Mouse (Mus musculus): Measurements from ENCODE around the gene Ttc8. TPM values are rescaled to one million over a fixed set of nuclear protein-coding genes. Genes with fewer than 3 reads are reported as not detected.

Ttc8 gene
- polyA plus RNA-seq (2015; fragmentation: Nextera tagmentation; extraction: Ambion mirVana) = 13.1 and 14.6 TPM in 2 replicates

DNA sequence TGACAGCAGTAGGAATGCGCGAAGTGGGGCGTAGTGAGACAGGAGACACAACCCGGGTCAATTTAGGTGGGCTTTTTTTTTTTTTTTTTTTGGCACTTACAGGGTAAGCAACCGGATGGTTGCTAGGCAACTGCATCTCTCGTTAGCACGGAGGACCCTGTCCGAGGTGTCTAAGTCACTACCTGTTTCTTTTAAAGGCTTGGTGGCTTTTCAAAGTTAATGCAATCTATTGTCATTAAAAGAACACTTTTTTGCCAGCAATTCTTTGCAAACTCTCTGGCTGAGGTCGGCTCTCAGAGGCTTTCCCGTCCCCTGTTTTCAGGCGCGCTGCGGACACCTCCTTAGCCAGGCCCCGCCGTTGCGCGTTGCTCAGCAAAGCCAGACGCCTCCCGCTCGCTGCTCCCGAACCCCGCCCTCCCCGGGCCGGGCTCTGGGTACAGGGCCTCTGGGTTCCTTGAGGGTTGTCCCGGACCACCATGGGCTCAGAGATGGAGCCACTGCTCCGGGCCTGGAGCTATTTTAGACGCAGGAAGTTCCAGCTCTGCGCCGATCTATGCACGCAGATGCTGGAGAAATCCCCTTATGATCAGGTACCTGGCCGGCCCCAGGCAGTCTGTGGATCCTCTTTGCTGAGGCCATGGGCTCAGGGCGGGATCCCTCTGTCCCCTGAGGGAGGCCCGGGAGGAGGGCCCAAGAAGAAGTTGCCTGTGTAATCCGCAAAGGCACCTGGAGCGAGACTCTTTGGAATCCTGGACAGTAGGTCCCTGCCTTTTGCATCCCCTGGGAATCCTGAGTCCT is at the start of gene Ttc8:
Gene Ttc8, plus strand, starts transcription at position 381 of the 798 bp plus-strand sequence.
- H3K27me3 ChIP-seq (replicated peaks; ENCODE audit: control insufficient read depth, insufficient read depth, low read length) = no peaks in the 10 kb centered on the region
- no peaks in the 10 kb centered on the region for H3K9me3 ChIP-seq (ENCODE audit: control insufficient read depth, low read length)
- H3K36me3 ChIP-seq (ENCODE audit: control insufficient read depth, insufficient read depth, low read length) = no peaks in the 10 kb centered on the region
- H3K4me2 ChIP-seq (ENCODE audit: low read depth, low read length) = peak within 1 kb of the TSS; percentile 84
- peak within 1 kb of the TSS; percentile 79 for H3K4me3 ChIP-seq (ENCODE audit: low read length)
- WGBS = under 1% methylated on average over 35 of the region's 35 CpGs
- H3K27ac ChIP-seq (ENCODE audit: low read length) = peak within 1 kb of the TSS; percentile 45
- H3K9ac ChIP-seq (ENCODE audit: low read depth, low read length) = peak within 1 kb of the TSS; percentile 81
- no peaks in the 10 kb centered on the region for H3K4me1 ChIP-seq (ENCODE audit: control insufficient read depth, insufficient read depth, low read length)
- peak; percentile 100 for ATAC-seq

DNA sequence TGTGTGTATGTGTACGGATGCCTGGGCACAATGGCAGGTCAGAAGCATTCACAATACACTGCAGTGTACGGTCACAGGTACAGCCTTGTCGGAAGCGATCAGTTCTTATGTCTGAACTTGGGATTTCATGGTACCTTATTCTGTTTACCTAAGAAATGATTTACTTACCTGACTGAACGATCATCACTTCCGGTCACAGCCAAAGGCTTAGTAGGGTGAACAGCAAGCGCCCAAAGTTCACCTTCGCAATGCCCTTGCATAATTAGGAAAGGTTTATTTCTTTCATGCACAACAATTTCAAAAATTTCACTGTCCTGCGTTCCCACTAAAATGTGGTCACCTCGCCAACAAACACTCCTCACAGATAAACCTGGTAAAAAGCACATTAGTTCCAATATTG is 47.5 kb upstream of the Ttc8 start:
- no peaks in the 10 kb centered on the region for H3K36me3 ChIP-seq (ENCODE audit: control insufficient read depth, insufficient read depth, low read length)
- no peak overlapping the region for H3K4me3 ChIP-seq (ENCODE audit: low read length)
- no peak overlapping the region for H3K27ac ChIP-seq (ENCODE audit: low read length)
- H3K4me2 ChIP-seq (ENCODE audit: low read depth, low read length) = no peak overlapping the region
- H3K9ac ChIP-seq (ENCODE audit: low read depth, low read length) = no peak overlapping the region
- no peaks in the 10 kb centered on the region for H3K9me3 ChIP-seq (ENCODE audit: control insufficient read depth, low read length)
- WGBS = 86% methylated on average over 10 of the region's 10 CpGs
- H3K27me3 ChIP-seq (replicated peaks; ENCODE audit: control insufficient read depth, insufficient read depth, low read length) = no peaks in the 10 kb centered on the region
- no peak for ATAC-seq
- H3K4me1 ChIP-seq (ENCODE audit: control insufficient read depth, insufficient read depth, low read length) = no peaks in the 10 kb centered on the region

DNA sequence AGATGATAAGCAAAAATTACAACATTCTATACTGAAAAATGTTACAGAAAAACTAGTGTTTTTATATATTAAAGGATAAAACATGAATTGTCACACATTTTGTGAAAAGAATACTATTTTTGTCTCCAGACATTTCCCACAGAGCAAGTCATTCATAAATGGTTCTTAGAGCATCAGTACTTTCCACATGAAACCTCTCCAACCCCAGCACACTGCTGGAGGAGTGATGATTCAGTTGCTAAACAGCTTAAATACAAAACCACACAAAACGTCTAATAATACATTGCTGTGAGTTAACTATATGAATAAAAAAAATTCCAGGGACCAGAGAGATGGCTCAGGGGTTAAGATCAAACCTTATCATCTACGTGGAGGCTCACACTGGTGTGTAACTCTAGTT is 45.2 kb upstream of the Ttc8 start:
- Histone ChIP-seq H3K4me2 (ENCODE audit: low read depth, low read length) (no peak overlapping the region), H3K27ac (ENCODE audit: low read length) (no peak overlapping the region), H3K27me3 (replicated peaks; ENCODE audit: control insufficient read depth, insufficient read depth, low read length) (no peaks in the 10 kb centered on the region), H3K9ac (ENCODE audit: low read depth, low read length) (no peak overlapping the region), H3K9me3 (ENCODE audit: control insufficient read depth, low read length) (no peaks in the 10 kb centered on the region), H3K36me3 (ENCODE audit: control insufficient read depth, insufficient read depth, low read length) (no peaks in the 10 kb centered on the region), H3K4me1 (ENCODE audit: control insufficient read depth, insufficient read depth, low read length) (no peaks in the 10 kb centered on the region), H3K4me3 (ENCODE audit: low read length) (no peak overlapping the region)
- no peak for ATAC-seq
- WGBS = 64% methylated on average over 2 of the region's 2 CpGs

DNA sequence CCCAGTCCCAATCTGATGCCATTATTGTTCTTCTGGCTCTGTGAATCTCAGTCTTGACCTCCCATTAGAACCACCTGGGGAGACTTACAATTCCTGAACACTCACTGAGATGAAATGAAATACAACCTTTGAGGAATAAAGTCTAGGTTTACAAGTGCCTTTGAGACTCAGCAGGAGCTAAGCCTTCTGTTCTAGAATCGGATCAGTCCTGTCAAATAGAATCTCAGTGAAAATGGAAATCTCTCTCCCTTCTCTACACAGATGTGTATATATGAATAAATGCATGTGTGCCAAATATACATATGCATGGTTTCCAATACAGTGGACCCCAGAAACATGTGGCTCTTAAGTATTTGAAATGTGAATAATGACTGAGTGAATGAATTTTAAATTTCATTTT is 41.7 kb upstream of the Ttc8 start:
- no peak for ATAC-seq
- no peaks in the 10 kb centered on the region for H3K9me3 ChIP-seq (ENCODE audit: control insufficient read depth, low read length)
- no peak overlapping the region for H3K4me2 ChIP-seq (ENCODE audit: low read depth, low read length)
- H3K36me3 ChIP-seq (ENCODE audit: control insufficient read depth, insufficient read depth, low read length) = no peaks in the 10 kb centered on the region
- no peak overlapping the region for H3K4me3 ChIP-seq (ENCODE audit: low read length)
- no peak overlapping the region for H3K9ac ChIP-seq (ENCODE audit: low read depth, low read length)
- H3K27ac ChIP-seq (ENCODE audit: low read length) = no peak overlapping the region
- H3K4me1 ChIP-seq (ENCODE audit: control insufficient read depth, insufficient read depth, low read length) = no peaks in the 10 kb centered on the region
- 85% methylated on average over 1 of the region's 1 CpGs for WGBS
- H3K27me3 ChIP-seq (replicated peaks; ENCODE audit: control insufficient read depth, insufficient read depth, low read length) = no peaks in the 10 kb centered on the region

DNA sequence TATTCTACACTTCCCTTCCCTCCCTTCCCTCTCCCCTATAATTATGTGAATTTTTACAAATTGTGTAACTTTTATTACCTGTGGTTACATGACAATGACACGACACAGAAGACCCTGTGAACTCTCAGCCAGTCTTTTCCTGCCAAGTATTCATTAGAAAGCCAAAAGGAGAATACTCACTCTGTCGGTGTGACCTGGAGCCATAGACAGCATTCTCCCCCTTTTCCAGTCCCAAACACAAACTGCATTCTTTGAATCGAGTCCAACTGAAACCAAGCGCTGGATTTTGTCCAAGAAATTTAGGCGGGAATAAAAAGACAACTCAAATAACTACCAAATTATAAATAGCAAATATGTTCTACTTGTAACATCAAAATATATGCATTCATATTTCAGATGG is 38.6 kb upstream of the Ttc8 start:
- ATAC-seq = no peak
- Histone ChIP-seq H3K9me3 (ENCODE audit: control insufficient read depth, low read length) (no peaks in the 10 kb centered on the region), H3K4me2 (ENCODE audit: low read depth, low read length) (no peak overlapping the region), H3K27ac (ENCODE audit: low read length) (no peak overlapping the region), H3K36me3 (ENCODE audit: control insufficient read depth, insufficient read depth, low read length) (no peaks in the 10 kb centered on the region), H3K4me1 (ENCODE audit: control insufficient read depth, insufficient read depth, low read length) (no peaks in the 10 kb centered on the region), H3K4me3 (ENCODE audit: low read length) (no peak overlapping the region), H3K27me3 (replicated peaks; ENCODE audit: control insufficient read depth, insufficient read depth, low read length) (no peaks in the 10 kb centered on the region), H3K9ac (ENCODE audit: low read depth, low read length) (no peak overlapping the region)
- 43% methylated on average over 5 of the region's 5 CpGs for WGBS

DNA sequence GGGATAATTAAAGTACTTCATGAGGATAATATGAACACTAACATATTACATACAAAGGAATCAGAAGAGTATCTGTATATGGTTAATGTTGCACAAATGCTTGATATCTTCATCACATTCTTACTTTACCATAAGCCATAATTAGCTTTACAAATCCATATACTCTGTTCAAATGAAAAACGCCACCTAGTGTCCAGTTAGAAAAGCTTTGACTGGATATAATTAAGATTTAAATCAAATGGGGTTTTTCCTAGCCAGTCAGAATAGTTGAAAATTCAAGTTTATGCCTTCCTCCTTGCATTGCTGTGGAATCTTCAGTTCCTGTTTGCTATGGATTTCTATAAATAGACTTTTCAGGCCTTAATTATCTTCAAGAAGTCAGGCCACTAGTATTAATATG is 35.9 kb upstream of the Ttc8 start:
- 3% methylated on average over 1 of the region's 1 CpGs for WGBS
- Histone ChIP-seq H3K9me3 (ENCODE audit: control insufficient read depth, low read length) (no peaks in the 10 kb centered on the region), H3K4me3 (ENCODE audit: low read length) (no peak overlapping the region), H3K27ac (ENCODE audit: low read length) (no peak overlapping the region), H3K4me2 (ENCODE audit: low read depth, low read length) (no peak overlapping the region), H3K9ac (ENCODE audit: low read depth, low read length) (no peak overlapping the region), H3K4me1 (ENCODE audit: control insufficient read depth, insufficient read depth, low read length) (no peaks in the 10 kb centered on the region), H3K27me3 (replicated peaks; ENCODE audit: control insufficient read depth, insufficient read depth, low read length) (no peaks in the 10 kb centered on the region), H3K36me3 (ENCODE audit: control insufficient read depth, insufficient read depth, low read length) (no peaks in the 10 kb centered on the region)
- no peak for ATAC-seq

DNA sequence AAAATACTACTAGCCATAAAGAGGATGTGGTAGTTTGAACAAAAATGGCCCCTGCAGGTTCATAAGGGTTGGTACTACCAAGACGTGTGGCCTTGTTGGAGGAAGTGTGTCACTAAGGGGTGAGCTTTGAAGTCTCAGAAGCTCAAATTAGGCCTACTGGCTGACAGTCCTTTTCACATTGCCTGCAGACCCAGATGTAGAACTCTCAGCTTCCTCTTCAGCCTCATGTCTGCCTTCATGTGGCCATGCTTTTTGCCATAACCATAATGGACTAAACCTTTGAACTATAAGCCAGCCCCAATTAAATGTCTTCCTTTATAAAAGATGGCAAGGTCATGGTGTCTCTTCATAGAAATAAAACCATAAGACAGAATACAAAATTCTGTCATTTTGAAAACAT is 23.6 kb upstream of the Ttc8 start:
- no peak for ATAC-seq
- Histone ChIP-seq H3K9me3 (ENCODE audit: control insufficient read depth, low read length) (no peaks in the 10 kb centered on the region), H3K27me3 (replicated peaks; ENCODE audit: control insufficient read depth, insufficient read depth, low read length) (0 out of 2 replicates have a peak, but pooled peaks cover 8% of the 10 kb centered on the region), H3K9ac (ENCODE audit: low read depth, low read length) (no peak overlapping the region), H3K4me2 (ENCODE audit: low read depth, low read length) (no peak overlapping the region), H3K4me1 (ENCODE audit: control insufficient read depth, insufficient read depth, low read length) (0 out of 2 replicates have a peak, but pooled peaks cover 3% of the 10 kb centered on the region), H3K4me3 (ENCODE audit: low read length) (no peak overlapping the region), H3K27ac (ENCODE audit: low read length) (no peak overlapping the region), H3K36me3 (ENCODE audit: control insufficient read depth, insufficient read depth, low read length) (no peaks in the 10 kb centered on the region)
- 85% methylated on average over 1 of the region's 1 CpGs for WGBS

DNA sequence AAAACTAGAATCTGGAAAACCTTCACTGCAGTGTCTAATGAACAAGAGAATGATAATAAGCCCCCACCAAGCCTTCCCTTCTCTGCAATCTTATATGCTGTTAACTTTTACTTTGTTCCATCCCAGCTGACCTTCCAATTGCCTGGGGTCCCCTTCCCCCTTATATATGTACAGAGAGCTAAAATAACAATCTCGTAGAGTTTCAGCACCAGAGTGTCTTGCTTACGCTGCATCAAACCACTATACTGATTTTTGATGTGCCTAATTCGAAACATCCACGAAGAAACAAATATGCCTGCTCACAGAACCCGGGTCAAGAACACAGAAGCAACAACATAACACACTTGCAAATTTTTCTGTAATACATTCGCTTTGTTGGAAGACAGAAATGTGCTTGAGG is 20.7 kb upstream of the Ttc8 start:
- no peaks in the 10 kb centered on the region for H3K36me3 ChIP-seq (ENCODE audit: control insufficient read depth, insufficient read depth, low read length)
- H3K4me3 ChIP-seq (ENCODE audit: low read length) = no peak overlapping the region
- 0 out of 2 replicates have a peak, but pooled peaks cover 3% of the 10 kb centered on the region for H3K4me1 ChIP-seq (ENCODE audit: control insufficient read depth, insufficient read depth, low read length)
- ATAC-seq = no peak
- H3K27ac ChIP-seq (ENCODE audit: low read length) = no peak overlapping the region
- H3K4me2 ChIP-seq (ENCODE audit: low read depth, low read length) = no peak overlapping the region
- no peaks in the 10 kb centered on the region for H3K9me3 ChIP-seq (ENCODE audit: control insufficient read depth, low read length)
- 74% methylated on average over 6 of the region's 6 CpGs for WGBS
- 0 out of 2 replicates have a peak, but pooled peaks cover 8% of the 10 kb centered on the region for H3K27me3 ChIP-seq (replicated peaks; ENCODE audit: control insufficient read depth, insufficient read depth, low read length)
- H3K9ac ChIP-seq (ENCODE audit: low read depth, low read length) = no peak overlapping the region

DNA sequence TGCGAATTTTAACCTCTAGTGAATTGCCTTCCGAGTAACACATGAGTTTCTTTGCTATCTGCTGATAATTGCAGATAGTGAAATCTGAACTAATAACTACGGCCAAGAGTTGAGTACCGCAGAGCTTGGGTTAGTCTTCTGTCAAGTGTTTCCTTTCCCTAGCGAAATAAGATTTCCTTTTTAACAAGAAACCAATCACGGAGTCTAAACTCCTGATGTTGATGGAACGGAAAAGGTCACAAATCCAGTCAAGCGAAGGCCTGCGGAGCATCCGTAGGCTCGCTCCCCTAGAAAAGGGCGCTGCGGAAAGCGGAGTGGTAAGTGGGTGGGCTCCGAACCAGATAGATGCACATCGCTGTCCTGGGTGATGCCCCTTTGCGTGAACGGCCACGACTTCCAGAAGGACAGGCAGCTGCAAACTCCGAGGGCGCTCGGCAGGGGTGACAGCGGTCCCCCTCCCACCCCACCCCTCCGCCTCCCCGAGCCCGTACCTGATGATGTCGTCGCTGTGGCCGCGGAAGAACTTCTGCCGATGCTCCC is 20.0 kb upstream of the Ttc8 start:
- Histone ChIP-seq H3K4me2 (ENCODE audit: low read depth, low read length) (peak overlapping the region; percentile 97), H3K36me3 (ENCODE audit: control insufficient read depth, insufficient read depth, low read length) (no peaks in the 10 kb centered on the region), H3K9me3 (ENCODE audit: control insufficient read depth, low read length) (no peaks in the 10 kb centered on the region), H3K4me3 (ENCODE audit: low read length) (peak overlapping the region; percentile 75), H3K4me1 (ENCODE audit: control insufficient read depth, insufficient read depth, low read length) (0 out of 2 replicates have a peak, but pooled peaks cover 3% of the 10 kb centered on the region), H3K27ac (ENCODE audit: low read length) (no peak overlapping the region), H3K27me3 (replicated peaks; ENCODE audit: control insufficient read depth, insufficient read depth, low read length) (0 out of 2 replicates have a peak, but pooled peaks cover 8% of the 10 kb centered on the region), H3K9ac (ENCODE audit: low read depth, low read length) (peak overlapping the region; percentile 69)
- WGBS = 4% methylated on average over 31 of the region's 31 CpGs
- peak; percentile 32; the same call in 1 of the 2 replicates for ATAC-seq
